Mouse (Mus musculus): Measurements from ENCODE around the gene Slc22a20.

DNA sequence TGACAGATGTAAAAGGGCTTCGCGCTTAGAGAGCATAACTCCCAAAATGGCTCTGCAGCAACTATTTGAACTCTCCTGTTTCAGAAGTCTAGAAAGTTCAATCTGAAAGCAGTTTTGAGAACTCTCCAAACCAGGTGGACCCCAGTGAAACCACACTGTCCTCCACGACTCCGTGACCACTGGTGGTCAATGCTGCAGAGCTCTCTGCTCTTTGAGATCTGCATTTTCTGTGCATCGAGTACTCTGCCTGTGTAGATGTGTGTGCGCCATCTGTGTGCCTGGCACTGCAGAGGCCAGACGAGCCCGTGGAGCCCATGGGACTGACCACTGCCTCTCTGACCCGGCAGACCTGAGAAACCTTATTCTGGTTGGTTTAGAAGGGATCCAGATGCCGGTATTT, 31.0 kb downstream of the Slc22a20 start:
- no peak for TF ChIP-seq POLR2A (IDR thresholded peaks at IDR 0.05; ENCODE audit: borderline replicate concordance, control insufficient read depth, low read depth, low read length)
- TF ChIP-seq CTCF (IDR thresholded peaks at IDR 0.05; ENCODE audit: control insufficient read depth, insufficient read depth, low read length): no peak
